Comparison of ENCODE assay signal across 10 mouse cellular contexts in the genomic region with DNA sequence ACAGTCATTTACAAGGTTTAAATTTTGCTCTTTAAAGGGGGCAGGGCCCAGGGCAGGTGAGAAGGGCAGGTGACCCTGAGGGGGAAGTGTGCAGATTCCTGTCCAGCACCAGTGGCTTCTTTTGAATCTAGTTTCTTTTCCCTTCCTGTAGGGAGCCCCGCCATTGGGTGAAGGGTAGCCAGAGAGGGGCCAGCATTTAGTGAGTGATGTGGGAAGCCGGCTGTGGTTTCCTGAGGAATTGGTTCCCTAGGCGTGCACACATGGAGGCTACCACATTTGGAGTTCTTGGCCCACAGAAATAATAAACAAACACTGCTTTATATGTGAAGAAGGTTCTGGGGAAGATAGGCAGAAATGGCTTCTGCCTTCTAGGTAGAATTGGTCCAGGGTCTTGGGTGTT. TPM values are rescaled to one million over a fixed set of nuclear protein-coding genes. Genes with fewer than 3 reads are reported as not detected.
DNase-seq lines count a peak whose midpoint lies in the region; ATAC-seq and TF ChIP-seq lines count a peak whose summit lies in the region.
"Had no signal": no experiment of that assay in that cellular context is flagged by ENCODE, and none has a peak within 500 bp of the region (broad histone marks: within the 10 kb centered on the region; RNA-seq: fewer than 3 reads in every experiment).

No protein-coding gene starts in this region.

- H3K4me1 ChIP-seq in heart, embryonic 12.5 days (replicated peaks) = peaks cover 79% of the 10 kb centered on the region
- peaks cover 91% of the 10 kb centered on the region for H3K4me1 ChIP-seq in forebrain, embryonic 10.5 days
- peaks cover 40% of the 10 kb centered on the region for H3K4me1 ChIP-seq in intestine, postnatal 0 days (replicated peaks; ENCODE audit: control insufficient read depth, insufficient read depth, low read length)

- 60% methylated on average over 3 of the region's 3 CpGs for WGBS in heart, embryonic 12.5 days
- WGBS in forebrain, embryonic 10.5 days = 66% methylated on average over 3 of the region's 3 CpGs
- WGBS in intestine, postnatal 0 days = 57% methylated on average over 3 of the region's 3 CpGs

- no peak overlapping the region for H3ac ChIP-seq in myocyte (ENCODE audit: control insufficient read depth, insufficient read length)

- no peak for DNase-seq in heart, adult 8-10 months (ENCODE audit: low spot score)
- DNase-seq in forebrain, embryonic 10.5 days (ENCODE audit: extremely low spot score, low spot score) = no peak
- no peak for DNase-seq in left cerebral cortex, postnatal 25 days (ENCODE audit: low spot score in 2 of 2)
- DNase-seq in cerebellum, adult 8-10 months = no peak
- no peak for DNase-seq in gastrocnemius, postnatal 14 days
- DNase-seq: adrenal gland, adult 2 months; gastrocnemius, postnatal 36 days had no signal

- no peak overlapping the region for H3K27ac ChIP-seq in heart, embryonic 12.5 days (ENCODE audit: poor library complexity, severe bottlenecking)
- no peak overlapping the region for H3K27ac ChIP-seq in forebrain, embryonic 10.5 days
- peak overlapping the region; percentile 29; the same call in 1 of the 2 replicates for H3K27ac ChIP-seq in intestine, postnatal 0 days (ENCODE audit: low read depth, low read length)

- H3K27me3 ChIP-seq in heart, embryonic 12.5 days (replicated peaks) = peaks cover 42% of the 10 kb centered on the region
- peaks cover 19% of the 10 kb centered on the region for H3K27me3 ChIP-seq in forebrain, embryonic 10.5 days (ENCODE audit: poor library complexity, severe bottlenecking)
- H3K27me3 ChIP-seq in intestine, postnatal 0 days (replicated peaks; ENCODE audit: control insufficient read depth, insufficient read depth, low read length) = no peaks in the 10 kb centered on the region
- no peaks in the 10 kb centered on the region for H3K27me3 ChIP-seq in myocyte (ENCODE audit: control insufficient read depth, insufficient read depth, insufficient read length)

- intact Hi-C loops in left cerebral cortex, postnatal 25 days (cut with DNase I) = no loop called here
- intact Hi-C loops in gastrocnemius, postnatal 14 days (cut with DNase I; ENCODE audit: low total_unique reads) = no loop called here

- H3K9me3 ChIP-seq in heart, embryonic 12.5 days (replicated peaks) = no peaks in the 10 kb centered on the region
- no peaks in the 10 kb centered on the region for H3K9me3 ChIP-seq in forebrain, embryonic 10.5 days
- H3K9me3 ChIP-seq in intestine, postnatal 0 days (ENCODE audit: control insufficient read depth) = no peaks in the 10 kb centered on the region

- no peak overlapping the region for H3K4me3 ChIP-seq in heart, embryonic 12.5 days
- H3K4me3 ChIP-seq in forebrain, embryonic 10.5 days = peak overlapping the region; percentile 98
- no peak overlapping the region for H3K4me3 ChIP-seq in intestine, postnatal 0 days (ENCODE audit: low read depth, low read length)
- H3K4me3 ChIP-seq in myocyte = peak overlapping the region; percentile 94

- H3K9ac ChIP-seq in heart, embryonic 12.5 days = no peak overlapping the region
- no peak overlapping the region for H3K9ac ChIP-seq in intestine, postnatal 0 days (ENCODE audit: low read depth, low read length)

- ATAC-seq in heart, embryonic 12.5 days (ENCODE audit: insufficient number of reproducible peaks, low FRiP score) = no peak
- ATAC-seq in intestine, postnatal 0 days = no peak

- no peak for TF ChIP-seq CTCF in intestine, postnatal 0 days (IDR thresholded peaks at IDR 0.05; ENCODE audit: low read depth)

- peaks cover 68% of the 10 kb centered on the region for H3K79me2 ChIP-seq in myocyte (ENCODE audit: control insufficient read depth, insufficient read depth)

- TF ChIP-seq POLR2A in myocyte (IDR thresholded peaks at IDR 0.05; ENCODE audit: insufficient read length, low read depth) = no peak

- H3K36me3 ChIP-seq in heart, embryonic 12.5 days = 0 out of 2 replicates have a peak, but pooled peaks cover 3% of the 10 kb centered on the region
- H3K36me3 ChIP-seq in forebrain, embryonic 10.5 days (replicated peaks) = peaks cover 72% of the 10 kb centered on the region
- H3K36me3 ChIP-seq in intestine, postnatal 0 days (ENCODE audit: control insufficient read depth, insufficient read depth) = peaks cover 22% of the 10 kb centered on the region
- H3K36me3 ChIP-seq in myocyte (ENCODE audit: control insufficient read depth, insufficient read depth) = peaks cover 13% of the 10 kb centered on the region

- 0 out of 2 replicates have a peak overlapping the region, but pooled peaks have one; percentile 37 for H3K4me2 ChIP-seq in heart, embryonic 12.5 days
- peak overlapping the region; percentile 96 for H3K4me2 ChIP-seq in intestine, postnatal 0 days (replicated peaks; ENCODE audit: low read depth)
- peak overlapping the region; percentile 96 for H3K4me2 ChIP-seq in myocyte (ENCODE audit: low read depth)

TF ChIP-seq in myocyte, 11 proteins besides CTCF, POLR2A, EP300 and RAD21:
- TF ChIP-seq MYOD1 (IDR thresholded peaks at IDR 0.05; ENCODE audit: control insufficient read depth in 1 of 3, insufficient read length in 2 of 3, low read depth in 2 of 3) (no peak), USF1 (IDR thresholded peaks at IDR 0.05; ENCODE audit: low read depth) (no peak), SRF (IDR thresholded peaks at IDR 0.05; ENCODE audit: control insufficient read depth, insufficient read length, low read depth) (no peak), TCF12 (IDR thresholded peaks at IDR 0.05; ENCODE audit: insufficient read depth, poor library complexity, severe bottlenecking) (no peak), MAX (IDR thresholded peaks at IDR 0.05; ENCODE audit: low read depth) (no peak), TCF3 (IDR thresholded peaks at IDR 0.05; ENCODE audit: insufficient read length, low read depth) (no peak)

RNA-seq across cellular contexts. Expression of a gene that starts 4.5 kb away (rescaled TPM):
- polyA plus RNA-seq in heart, embryonic 12.5 days (2016; fragmentation: Nextera tagmentation; extraction: Ambion mirVana) = 12.7 and 12.8 TPM in 2 replicates
- 10 to 100 TPM in 3 of 4 experiments, 1 to 10 TPM in 1; 9.7 to 16.2 (median 14.0) TPM for total RNA-seq in heart, adult 8-10 months (2022)
- polyA plus RNA-seq in forebrain, embryonic 10.5 days (2016; fragmentation: Nextera tagmentation; extraction: Ambion mirVana) = 43.4 and 45.6 TPM in 2 replicates
- polyA plus RNA-seq in intestine, postnatal 0 days (2015; fragmentation: Nextera tagmentation; extraction: Ambion mirVana) = 24.3 and 28.6 TPM in 2 replicates
- 62.1 TPM for polyA plus RNA-seq in myocyte (2012; fragmentation: generic; extraction: Trizol)
- total RNA-seq in left cerebral cortex, postnatal 25 days (2021) = 10 to 100 TPM; 67.9 to 79.5 TPM
- total RNA-seq in gastrocnemius, postnatal 14 days (2021) = 10 to 100 TPM; 12.5 to 14.2 TPM

Comparison
In these comparisons a context has a peak if more than half of its experiments do, and no peak if none do; other contexts are left out.
1. H3K4me2 ChIP-seq: peak in every context shown above with its lines; median percentile 96 in intestine, postnatal 0 days; 96 in myocyte; 37 in heart, embryonic 12.5 days.
2. H3K4me3 ChIP-seq: peak in forebrain, embryonic 10.5 days (single experiment) and myocyte (single experiment); none in heart, embryonic 12.5 days (single experiment) and intestine, postnatal 0 days (single experiment).